Mouse (Mus musculus): ENCODE results near the gene Coa6. TPM values are rescaled to one million over a fixed set of nuclear protein-coding genes. Genes with fewer than 3 reads are reported as not detected.
A peak's percentile ranks its signal among the peaks of the same experiment; 100 is the strongest.

Coa6 gene
- polyA plus RNA-seq, 1 experiment from 2014 or later: 40.4 TPM

DNA sequence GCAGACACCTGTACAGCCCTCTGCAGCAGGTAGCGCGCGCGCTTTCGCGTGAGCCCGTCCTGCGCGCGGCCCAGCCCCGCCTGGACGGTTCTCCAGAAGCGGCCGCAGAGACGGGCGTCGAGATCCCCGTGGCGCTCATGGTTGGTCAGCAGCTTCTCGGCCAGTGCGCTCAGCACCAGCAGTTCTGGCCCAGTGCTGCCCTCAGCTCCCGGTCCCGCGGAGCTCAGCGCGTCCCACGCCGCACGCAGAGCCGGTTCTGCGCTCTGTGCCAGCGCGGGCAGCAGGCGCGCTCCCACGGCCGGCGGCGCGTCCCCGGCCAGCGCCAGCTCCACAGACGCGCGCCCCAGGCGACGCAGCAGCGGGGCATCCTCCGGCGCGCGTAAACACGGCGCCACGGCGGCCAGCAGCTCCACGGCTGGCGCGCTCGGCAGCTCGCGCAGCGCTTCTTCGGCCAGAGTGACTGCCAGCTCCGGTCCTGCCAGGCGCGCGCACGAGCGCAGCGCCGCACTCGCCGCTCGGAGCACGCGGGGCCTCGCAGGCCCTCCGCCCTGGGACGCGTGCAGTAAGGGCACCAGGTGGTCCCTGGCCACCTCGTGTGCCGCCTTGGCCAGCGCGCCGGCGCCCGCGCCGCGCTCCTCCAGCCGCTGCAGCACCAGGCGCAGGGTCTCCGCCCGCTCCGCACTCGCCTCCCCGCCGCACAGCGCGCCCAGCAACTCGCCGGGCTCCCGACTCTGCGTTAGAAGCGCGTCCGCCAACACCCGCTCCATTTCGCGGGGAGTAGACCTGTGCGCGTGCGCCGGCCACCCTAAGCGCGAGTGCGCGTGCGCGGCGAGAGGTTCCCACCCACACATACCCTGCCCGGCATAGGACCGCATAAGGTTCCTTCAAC, 52.2 kb downstream of the Coa6 start, which contains the start of gene Tarbp1:
TSS of gene Tarbp1 (minus strand) at position 767 of the 889 bp plus-strand sequence.
- H3K4me2 ChIP-seq: peak within 1 kb of the TSS; percentile 75
- H3K4me3 ChIP-seq: peak within 1 kb of the TSS; percentile 81
- H3K4me1 ChIP-seq (replicated peaks): peaks cover 18% of the 10 kb centered on the region
- ATAC-seq (ENCODE audit: low FRiP score, low read depth): peak; percentile 92
- peak within 1 kb of the TSS; percentile 91 for H3K27ac ChIP-seq (replicated peaks)
- no peaks in the 10 kb centered on the region for H3K9me3 ChIP-seq
- no peaks in the 10 kb centered on the region for H3K36me3 ChIP-seq
- under 1% methylated on average over 124 of the region's 124 CpGs for WGBS
- H3K27me3 ChIP-seq: peaks cover 6% of the 10 kb centered on the region; the same call in 1 of the 2 replicates
- peak within 1 kb of the TSS; percentile 77 for H3K9ac ChIP-seq

Other genes starting within 250 kb of the Coa6 start
- gene Slc35f3, start 124.0 kb upstream of the Coa6 start, polyA plus RNA-seq (2015; fragmentation: Nextera tagmentation; extraction: Ambion mirVana): 2.9 and 3.7 TPM in 2 replicates
- gene Tarbp1, start 52.5 kb downstream of the Coa6 start, polyA plus RNA-seq (2015; fragmentation: Nextera tagmentation; extraction: Ambion mirVana): 1.8 TPM in 2 replicates
- 9.1 and 9.2 TPM in 2 replicates for gene Irf2bp2, start 171.5 kb downstream of the Coa6 start, polyA plus RNA-seq (2015; fragmentation: Nextera tagmentation; extraction: Ambion mirVana)

All from hindbrain, embryonic 15.5 days (tissue).